Mouse (Mus musculus) testis, adult 2 months (tissue): ENCODE data around the gene Scn8a. TPM values are rescaled to one million over a fixed set of nuclear protein-coding genes. Genes with fewer than 3 reads are reported as not detected.
A peak's percentile ranks its signal among the peaks of the same experiment; 100 is the strongest.

Experiments used
- H3K27ac ChIP-seq: fragments of 200-500 bp; 2 replicates; pipeline ENCODE4 v1.5.1; 2012; ENCODE audit warnings: low read depth, low read length; ENCODE audit not compliant: control insufficient read depth, insufficient read depth
- H3K27me3 ChIP-seq: fragments of 200-500 bp; 2 replicates; pipeline ENCODE4 v1.6.1; 2012; ENCODE audit warnings: mild to moderate bottlenecking, low read length, moderate library complexity; ENCODE audit not compliant: control insufficient read depth, insufficient read depth
- H3K36me3 ChIP-seq: fragments of 200-500 bp; 2 replicates; pipeline ENCODE4 v1.6.1; 2012; ENCODE audit warnings: mild to moderate bottlenecking, low read length; ENCODE audit not compliant: control insufficient read depth, insufficient read depth
- H3K4me1 ChIP-seq: fragments of 200-500 bp; 2 replicates; pipeline ENCODE4 v1.6.1; 2012; ENCODE audit warnings: low read length; ENCODE audit not compliant: control insufficient read depth, insufficient read depth
- H3K4me3 ChIP-seq: fragments of 200-500 bp; 2 replicates; pipeline ENCODE4 v1.5.1; 2012; ENCODE audit warnings: low read depth, mild to moderate bottlenecking, low read length, moderate library complexity, mixed read lengths; ENCODE audit not compliant: control insufficient read depth
- CTCF ChIP-seq: fragments of 200-500 bp; IDR thresholded peaks from 2 replicates; pipeline ENCODE4 v1.5.1; 2012; ENCODE audit warnings: low read depth, mild to moderate bottlenecking, inconsistent platforms, low read length, moderate library complexity; ENCODE audit not compliant: control insufficient read depth, insufficient read depth, insufficient replicate concordance
- POLR2A ChIP-seq: fragments of 200-500 bp; IDR thresholded peaks from 2 replicates; pipeline ENCODE4 v1.6.1; 2012; ENCODE audit warnings: low read depth, mild to moderate bottlenecking, inconsistent platforms, low read length, moderate library complexity; ENCODE audit not compliant: control insufficient read depth
- polyA plus RNA-seq: library from polyadenylated mRNA; depleted of rRNA; stranded (reverse); fragments of >200 nt; gene quantifications from 2 replicates; pipeline ENCODE4 v1.2.3, GENCODE M21; 2012

Gene Scn8a
- polyA plus RNA-seq, 1 experiment = 3.4 TPM

- H3K36me3 ChIP-seq = no peaks in the 10 kb centered on the region
- no peaks in the 10 kb centered on the region for H3K4me1 ChIP-seq
- H3K27me3 ChIP-seq = no peaks in the 10 kb centered on the region
- H3K27ac ChIP-seq = no peak overlapping the region
- H3K4me3 ChIP-seq = no peak overlapping the region
- TF ChIP-seq POLR2A (no peak), CTCF (no peak)
Observed at GRCm38 (mm10) chr15:100881385-100881784, 11.7 kb downstream of the Scn8a start.

DNA sequence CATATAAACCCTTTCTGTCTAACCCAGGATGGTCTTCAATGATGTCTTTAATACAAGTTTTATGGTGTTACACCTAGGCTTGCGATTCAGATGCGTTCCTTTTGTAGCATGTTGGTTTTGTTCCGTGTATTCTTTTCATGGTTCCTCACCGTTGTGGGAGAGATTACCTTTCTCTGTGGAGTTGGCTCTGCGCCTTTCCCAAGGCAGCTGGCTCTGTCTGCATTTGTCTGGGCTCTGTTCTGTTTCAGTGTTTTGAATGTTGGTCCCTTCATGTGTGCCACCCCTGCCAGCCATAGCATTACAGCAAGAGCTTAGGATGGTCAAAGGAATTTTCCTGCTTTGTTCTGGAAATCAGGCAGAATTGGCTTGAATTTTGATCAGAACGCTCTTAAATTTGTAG lies 14.8 kb downstream of the Scn8a start:
- Histone ChIP-seq H3K4me3 (no peak overlapping the region), H3K27ac (no peak overlapping the region), H3K4me1 (no peaks in the 10 kb centered on the region), H3K36me3 (no peaks in the 10 kb centered on the region), H3K27me3 (no peaks in the 10 kb centered on the region)
- TF ChIP-seq POLR2A (no peak), CTCF (no peak)

GRCm38 (mm10) chr15:100891962-100892361 lies 22.3 kb downstream of the Scn8a start:
- Histone ChIP-seq H3K4me1 (peaks cover 6% of the 10 kb centered on the region), H3K36me3 (no peaks in the 10 kb centered on the region), H3K27ac (no peak overlapping the region), H3K27me3 (no peaks in the 10 kb centered on the region), H3K4me3 (no peak overlapping the region)
- TF ChIP-seq POLR2A (no peak), CTCF (no peak)

GRCm38 (mm10) chr15:100896502-100896901 lies 26.8 kb downstream of the Scn8a start:
- peak overlapping the region; percentile 89 for H3K4me3 ChIP-seq
- peak overlapping the region; percentile 87 for H3K27ac ChIP-seq
- no peaks in the 10 kb centered on the region for H3K36me3 ChIP-seq
- no peak for TF ChIP-seq CTCF
- peak; percentile 64; the same call in 1 of the 2 replicates for TF ChIP-seq POLR2A
- peaks cover 6% of the 10 kb centered on the region for H3K4me1 ChIP-seq
- no peaks in the 10 kb centered on the region for H3K27me3 ChIP-seq

DNA sequence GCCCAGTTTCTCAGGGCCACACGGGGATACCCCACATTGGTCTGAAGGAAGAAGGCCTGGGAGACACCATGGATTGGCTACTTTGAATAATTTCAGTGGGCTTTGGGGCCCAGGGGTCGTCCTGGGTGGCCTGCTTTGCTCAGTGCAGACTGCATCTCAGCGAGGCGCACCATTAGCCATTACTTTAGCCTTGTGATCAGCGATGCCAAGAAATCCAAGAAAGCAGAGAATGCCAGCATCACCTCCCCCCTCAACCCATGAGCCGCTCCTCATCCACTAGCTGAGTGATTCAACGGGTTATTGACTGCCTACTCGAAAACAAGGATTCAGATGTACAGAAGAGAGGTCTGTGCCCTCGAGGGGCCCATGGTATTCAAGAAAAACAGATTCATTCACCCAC lies 34.2 kb downstream of the Scn8a start:
- Histone ChIP-seq H3K27ac (no peak overlapping the region), H3K27me3 (no peaks in the 10 kb centered on the region), H3K4me3 (no peak overlapping the region), H3K4me1 (no peaks in the 10 kb centered on the region), H3K36me3 (no peaks in the 10 kb centered on the region)
- TF ChIP-seq POLR2A (no peak), CTCF (no peak)

DNA sequence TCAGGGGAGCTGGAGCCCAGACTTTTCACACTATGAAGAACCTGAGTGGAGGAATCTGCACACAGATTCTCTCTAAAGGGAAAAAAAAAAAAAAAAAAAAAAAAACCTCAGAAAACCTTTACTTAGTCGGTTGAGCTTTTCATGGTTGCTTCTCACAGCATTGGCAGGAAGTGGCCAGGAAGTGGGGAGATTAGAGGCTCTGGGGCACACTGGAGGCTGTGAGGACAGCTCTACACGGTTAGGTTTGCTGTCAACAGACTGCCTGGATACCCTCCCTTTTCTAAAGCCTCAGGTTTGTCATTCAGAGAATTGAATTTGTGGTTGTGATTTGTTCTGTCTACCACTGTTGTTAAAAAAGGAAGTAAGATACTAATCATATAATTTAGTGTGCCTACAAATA lies 35.3 kb downstream of the Scn8a start:
- no peaks in the 10 kb centered on the region for H3K36me3 ChIP-seq
- no peaks in the 10 kb centered on the region for H3K4me1 ChIP-seq
- H3K4me3 ChIP-seq = no peak overlapping the region
- TF ChIP-seq CTCF (no peak), POLR2A (no peak)
- no peaks in the 10 kb centered on the region for H3K27me3 ChIP-seq
- H3K27ac ChIP-seq = no peak overlapping the region

GRCm38 (mm10) chr15:100905751-100906150 lies 36.1 kb downstream of the Scn8a start:
- H3K4me3 ChIP-seq = no peak overlapping the region
- TF ChIP-seq CTCF (no peak), POLR2A (no peak)
- no peaks in the 10 kb centered on the region for H3K27me3 ChIP-seq
- H3K27ac ChIP-seq = no peak overlapping the region
- no peaks in the 10 kb centered on the region for H3K36me3 ChIP-seq
- no peaks in the 10 kb centered on the region for H3K4me1 ChIP-seq

GRCm38 (mm10) chr15:100908817-100909216 lies 39.2 kb downstream of the Scn8a start:
- Histone ChIP-seq H3K4me1 (no peaks in the 10 kb centered on the region), H3K27me3 (no peaks in the 10 kb centered on the region), H3K36me3 (no peaks in the 10 kb centered on the region), H3K4me3 (no peak overlapping the region), H3K27ac (no peak overlapping the region)
- TF ChIP-seq POLR2A (no peak), CTCF (no peak)
